8 mouse cellular contexts compared by ENCODE assay signal in the genomic region with DNA sequence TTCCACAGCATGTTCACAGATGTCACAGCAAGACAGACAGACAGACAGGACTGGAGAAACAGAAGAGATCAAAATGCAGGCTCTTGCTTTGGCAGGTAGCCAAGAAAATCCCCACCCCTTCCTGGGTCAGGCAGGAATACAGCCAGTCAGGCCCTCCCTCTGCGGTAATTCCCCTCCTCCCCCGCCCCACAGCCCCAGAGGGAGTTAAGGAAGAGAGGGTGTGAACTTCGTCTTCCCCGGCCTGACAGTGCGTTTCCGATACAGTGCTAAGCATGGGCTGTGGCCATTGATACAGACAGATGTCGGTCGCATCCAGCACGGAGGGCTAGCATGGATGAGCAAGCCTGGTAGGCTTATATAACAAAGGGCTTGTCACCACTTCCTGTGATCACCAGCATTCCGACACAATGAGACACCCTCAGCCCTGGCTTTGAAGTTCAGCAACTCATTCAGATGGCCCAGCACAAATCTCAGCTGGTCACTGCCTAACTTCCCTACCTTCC. TPM values are rescaled to one million over a fixed set of nuclear protein-coding genes. Genes with fewer than 3 reads are reported as not detected.
DNase-seq lines count a peak whose midpoint lies in the region; ATAC-seq lines count a peak whose summit lies in the region.

No protein-coding gene starts in this region.

- WGBS in forebrain, embryonic 11.5 days = 0% methylated on average over 10 of the region's 10 CpGs
- WGBS in hindbrain, embryonic 13.5 days = 1% methylated on average over 10 of the region's 10 CpGs
- WGBS in midbrain, embryonic 15.5 days = 3% methylated on average over 10 of the region's 10 CpGs

- H3K36me3 ChIP-seq in forebrain, embryonic 11.5 days (ENCODE audit: control insufficient read depth, insufficient read depth, low read length) = no peaks in the 10 kb centered on the region
- H3K36me3 ChIP-seq in hindbrain, embryonic 13.5 days = no peaks in the 10 kb centered on the region
- no peaks in the 10 kb centered on the region for H3K36me3 ChIP-seq in midbrain, embryonic 15.5 days (replicated peaks)

- no peaks in the 10 kb centered on the region for H3K27me3 ChIP-seq in forebrain, embryonic 11.5 days (ENCODE audit: control insufficient read depth, insufficient read depth, low read length)
- 0 out of 2 replicates have a peak, but pooled peaks cover 19% of the 10 kb centered on the region for H3K27me3 ChIP-seq in hindbrain, embryonic 13.5 days
- H3K27me3 ChIP-seq in midbrain, embryonic 15.5 days (replicated peaks) = peaks cover 10% of the 10 kb centered on the region; the same call in 1 of the 2 replicates

- peak overlapping the region; percentile 35; the same call in 1 of the 2 replicates for H3K9ac ChIP-seq in forebrain, embryonic 11.5 days (ENCODE audit: low read length)
- H3K9ac ChIP-seq in hindbrain, embryonic 13.5 days = peak overlapping the region; percentile 64
- no peak overlapping the region for H3K9ac ChIP-seq in midbrain, embryonic 15.5 days

- peak; percentile 89 for DNase-seq in 416B (ENCODE audit: low read depth)
- peak; percentile 63 for DNase-seq in NIH3T3 (ENCODE audit: low read depth)
- peak; percentile 74 for DNase-seq in forebrain, embryonic 11.5 days (ENCODE audit: low spot score)
- DNase-seq in liver = peak; percentile 76
- no peak for DNase-seq in right cerebral cortex, postnatal 25 days
- DNase-seq in frontal cortex, postnatal 25 days (ENCODE audit: low spot score in 2 of 2) = no peak

- peak; percentile 78 for ATAC-seq in forebrain, embryonic 11.5 days (replicated peaks; ENCODE audit: low FRiP score)
- ATAC-seq in hindbrain, embryonic 13.5 days (ENCODE audit: low FRiP score) = peak; percentile 59; the same call in 1 of the 2 replicates
- peak; percentile 37; the same call in 1 of the 2 replicates for ATAC-seq in midbrain, embryonic 15.5 days (replicated peaks)

- H3K27ac ChIP-seq in forebrain, embryonic 11.5 days (ENCODE audit: low read depth, low read length) = peak overlapping the region; percentile 18; the same call in 1 of the 2 replicates
- peak overlapping the region; percentile 58 for H3K27ac ChIP-seq in hindbrain, embryonic 13.5 days
- H3K27ac ChIP-seq in midbrain, embryonic 15.5 days = peak overlapping the region; percentile 9; the same call in 1 of the 2 replicates

- peak overlapping the region; percentile 22 for H3K4me2 ChIP-seq in forebrain, embryonic 11.5 days (ENCODE audit: low read depth, low read length, severe bottlenecking)
- peak overlapping the region; percentile 32 for H3K4me2 ChIP-seq in hindbrain, embryonic 13.5 days
- H3K4me2 ChIP-seq in midbrain, embryonic 15.5 days = peak overlapping the region; percentile 28

- H3K4me1 ChIP-seq in forebrain, embryonic 11.5 days (replicated peaks; ENCODE audit: control insufficient read depth, insufficient read depth, low read length) = peaks cover 20% of the 10 kb centered on the region
- H3K4me1 ChIP-seq in hindbrain, embryonic 13.5 days (replicated peaks) = peaks cover 60% of the 10 kb centered on the region
- peaks cover 22% of the 10 kb centered on the region for H3K4me1 ChIP-seq in midbrain, embryonic 15.5 days

- no peaks in the 10 kb centered on the region for H3K9me3 ChIP-seq in forebrain, embryonic 11.5 days (ENCODE audit: control insufficient read depth, low read length)
- H3K9me3 ChIP-seq in hindbrain, embryonic 13.5 days = no peaks in the 10 kb centered on the region
- no peaks in the 10 kb centered on the region for H3K9me3 ChIP-seq in midbrain, embryonic 15.5 days

- no peak overlapping the region for H3K4me3 ChIP-seq in forebrain, embryonic 11.5 days (ENCODE audit: low read depth, low read length)
- 0 out of 2 replicates have a peak overlapping the region, but pooled peaks have one; percentile 3 for H3K4me3 ChIP-seq in hindbrain, embryonic 13.5 days
- no peak overlapping the region for H3K4me3 ChIP-seq in midbrain, embryonic 15.5 days

RNA-seq across cellular contexts. Expression of gene Shb, which starts 18.4 kb away (rescaled TPM):
- 8.2 and 9.7 TPM in 2 replicates for polyA plus RNA-seq in forebrain, embryonic 11.5 days (2014; fragmentation: Nextera tagmentation; extraction: Ambion mirVana)
- 3.8 and 5.7 TPM in 2 replicates for polyA plus RNA-seq in hindbrain, embryonic 13.5 days (2015; fragmentation: Nextera tagmentation; extraction: Ambion mirVana)
- 6.3 and 6.7 TPM in 2 replicates for polyA plus RNA-seq in midbrain, embryonic 15.5 days (2015; fragmentation: Nextera tagmentation; extraction: Ambion mirVana)

Comparison
In these comparisons a context has a peak if more than half of its experiments do, and no peak if none do; other contexts are left out.
1. DNase-seq: peak in 416B (single experiment), NIH3T3 (single experiment), forebrain, embryonic 11.5 days (single experiment) and liver (single experiment); none in right cerebral cortex, postnatal 25 days (single experiment) and frontal cortex, postnatal 25 days (0 of 2).
2. Peak in every context shown above with its lines, with median percentiles within 50 percentile points of each other: ATAC-seq, H3K27ac ChIP-seq and H3K4me2 ChIP-seq.